Mouse (Mus musculus): ENCODE data around the gene Fbxo6. TPM values are rescaled to one million over a fixed set of nuclear protein-coding genes. Genes with fewer than 3 reads are reported as not detected.
"Not testable (repeated sequence)": the region's sequence is repeated elsewhere in the genome, so short reads cannot be mapped to it uniquely, and the experiment has no call there.

Gene Fbxo6
- polyA plus RNA-seq, 1 experiment, result 54.4 TPM

DNA sequence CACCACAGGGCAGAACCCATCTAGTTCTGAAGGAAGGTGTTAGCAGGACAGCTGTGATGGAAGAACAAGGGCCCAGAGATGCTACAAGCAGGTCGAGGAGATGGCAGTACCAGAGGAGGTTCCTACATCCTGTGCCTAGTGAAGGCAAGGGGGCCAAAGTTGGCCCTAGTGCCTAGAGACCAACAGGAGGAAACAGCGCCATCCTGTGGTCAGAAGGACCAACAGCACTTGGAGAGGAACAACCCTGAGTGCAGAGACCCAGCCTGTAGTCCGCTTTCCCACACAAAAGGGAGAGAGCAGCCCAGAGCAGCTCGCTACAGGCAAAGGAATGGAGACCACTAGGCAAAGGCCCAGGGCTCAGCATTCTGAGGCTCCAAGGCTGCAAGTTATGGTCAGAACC is 33.9 kb upstream of the Fbxo6 start:
- TF ChIP-seq MYOD1 (IDR thresholded peaks at IDR 0.05; ENCODE audit: control insufficient read depth, insufficient read length, low read depth) (no peak), CTCF (IDR thresholded peaks at IDR 0.05; ENCODE audit: control insufficient read depth, insufficient read depth, insufficient read length) (no peak), MAX (IDR thresholded peaks at IDR 0.05) (no peak), MYOG (IDR thresholded peaks at IDR 0.05; ENCODE audit: control insufficient read depth, extremely low read depth, insufficient read length) (no peak), USF1 (IDR thresholded peaks at IDR 0.05; ENCODE audit: low read depth) (no peak), CEBPB (IDR thresholded peaks at IDR 0.05; ENCODE audit: low read depth) (no peak), FOSL1 (IDR thresholded peaks at IDR 0.05; ENCODE audit: insufficient read depth, low read length, poor library complexity, severe bottlenecking) (no peak)
- no peaks in the 10 kb centered on the region for H3K36me3 ChIP-seq (ENCODE audit: control insufficient read depth, insufficient read depth)
- peaks cover 10% of the 10 kb centered on the region for H3K27me3 ChIP-seq (ENCODE audit: control insufficient read depth, insufficient read depth, insufficient read length)
- no peaks in the 10 kb centered on the region for H3K79me2 ChIP-seq (ENCODE audit: control insufficient read depth, insufficient read depth)
- H3K4me3 ChIP-seq (ENCODE audit: insufficient read depth, poor library complexity, severe bottlenecking), result no peak overlapping the region
- H3ac ChIP-seq (ENCODE audit: control insufficient read depth, insufficient read length, low read depth), result no peak overlapping the region
- no peaks in the 10 kb centered on the region for H3K79me3 ChIP-seq (ENCODE audit: low read depth)

DNA sequence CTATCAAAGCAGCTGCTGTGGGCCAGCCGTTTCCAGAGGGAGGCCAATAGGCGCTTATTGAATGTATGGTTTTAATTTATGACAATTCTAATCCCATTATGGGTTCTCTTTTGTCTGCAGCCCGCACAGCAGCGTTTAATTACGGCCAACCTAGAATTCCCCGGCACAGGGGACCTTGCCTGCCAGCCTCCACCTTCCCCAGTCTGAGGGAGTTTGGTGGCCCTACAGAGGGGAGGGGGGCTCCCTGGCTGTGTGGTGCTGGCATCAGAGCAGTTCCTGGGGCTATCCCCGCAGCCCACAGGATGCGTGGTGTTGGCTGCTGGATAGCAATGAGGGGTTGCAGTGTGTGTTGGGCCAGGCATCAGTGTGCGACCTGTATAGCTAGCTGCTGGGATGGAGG is 32.6 kb upstream of the Fbxo6 start:
- Histone ChIP-seq H3K4me3 (ENCODE audit: insufficient read depth, poor library complexity, severe bottlenecking) (no peak overlapping the region), H3K36me3 (ENCODE audit: control insufficient read depth, insufficient read depth) (no peaks in the 10 kb centered on the region), H3K27me3 (ENCODE audit: control insufficient read depth, insufficient read depth, insufficient read length) (peaks cover 10% of the 10 kb centered on the region), H3K79me2 (ENCODE audit: control insufficient read depth, insufficient read depth) (no peaks in the 10 kb centered on the region), H3K79me3 (ENCODE audit: low read depth) (no peaks in the 10 kb centered on the region), H3ac (ENCODE audit: control insufficient read depth, insufficient read length, low read depth) (no peak overlapping the region)
- TF ChIP-seq CTCF (IDR thresholded peaks at IDR 0.05; ENCODE audit: control insufficient read depth, insufficient read depth, insufficient read length), result no peak
- no peak for TF ChIP-seq MYOG (IDR thresholded peaks at IDR 0.05; ENCODE audit: control insufficient read depth, extremely low read depth, insufficient read length)
- no peak for TF ChIP-seq USF1 (IDR thresholded peaks at IDR 0.05; ENCODE audit: low read depth)
- no peak for TF ChIP-seq FOSL1 (IDR thresholded peaks at IDR 0.05; ENCODE audit: insufficient read depth, low read length, poor library complexity, severe bottlenecking)
- TF ChIP-seq CEBPB (IDR thresholded peaks at IDR 0.05; ENCODE audit: low read depth), result no peak
- TF ChIP-seq MYOD1 (IDR thresholded peaks at IDR 0.05; ENCODE audit: control insufficient read depth, insufficient read length, low read depth), result no peak
- TF ChIP-seq MAX (IDR thresholded peaks at IDR 0.05), result no peak

DNA sequence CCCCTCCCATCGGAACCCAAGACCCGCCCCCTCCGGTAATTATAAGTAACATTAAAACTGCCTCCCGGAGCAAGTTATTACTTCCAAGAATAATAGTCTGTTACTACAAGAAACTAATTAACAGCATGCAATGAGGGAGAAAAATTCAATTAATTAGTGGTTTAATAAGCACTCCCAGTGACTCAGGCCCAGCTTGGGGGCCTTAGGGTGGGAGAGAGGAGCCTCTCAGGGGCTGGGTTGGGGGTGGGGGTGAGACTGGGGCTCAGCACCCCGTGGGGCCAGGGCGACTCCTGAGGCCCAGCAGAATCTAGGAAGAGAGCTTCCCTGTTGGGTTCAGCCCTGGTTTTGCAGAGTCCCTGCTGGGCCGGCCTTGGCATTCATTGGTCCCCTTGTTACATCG is 30.4 kb upstream of the Fbxo6 start:
- Histone ChIP-seq H3K4me3 (ENCODE audit: insufficient read depth, poor library complexity, severe bottlenecking) (no peak overlapping the region), H3K36me3 (ENCODE audit: control insufficient read depth, insufficient read depth) (no peaks in the 10 kb centered on the region), H3K79me2 (ENCODE audit: control insufficient read depth, insufficient read depth) (no peaks in the 10 kb centered on the region), H3K79me3 (ENCODE audit: low read depth) (no peaks in the 10 kb centered on the region), H3ac (ENCODE audit: control insufficient read depth, insufficient read length, low read depth) (no peak overlapping the region), H3K27me3 (ENCODE audit: control insufficient read depth, insufficient read depth, insufficient read length) (peaks cover 27% of the 10 kb centered on the region)
- no peak for TF ChIP-seq MYOD1 (IDR thresholded peaks at IDR 0.05; ENCODE audit: control insufficient read depth, insufficient read length, low read depth)
- TF ChIP-seq MYOG (IDR thresholded peaks at IDR 0.05; ENCODE audit: control insufficient read depth, extremely low read depth, insufficient read length), result no peak
- TF ChIP-seq MAX (IDR thresholded peaks at IDR 0.05), result no peak
- no peak for TF ChIP-seq FOSL1 (IDR thresholded peaks at IDR 0.05; ENCODE audit: insufficient read depth, low read length, poor library complexity, severe bottlenecking)
- no peak for TF ChIP-seq CTCF (IDR thresholded peaks at IDR 0.05; ENCODE audit: control insufficient read depth, insufficient read depth, insufficient read length)
- TF ChIP-seq USF1 (IDR thresholded peaks at IDR 0.05; ENCODE audit: low read depth), result no peak
- no peak for TF ChIP-seq CEBPB (IDR thresholded peaks at IDR 0.05; ENCODE audit: low read depth)

DNA sequence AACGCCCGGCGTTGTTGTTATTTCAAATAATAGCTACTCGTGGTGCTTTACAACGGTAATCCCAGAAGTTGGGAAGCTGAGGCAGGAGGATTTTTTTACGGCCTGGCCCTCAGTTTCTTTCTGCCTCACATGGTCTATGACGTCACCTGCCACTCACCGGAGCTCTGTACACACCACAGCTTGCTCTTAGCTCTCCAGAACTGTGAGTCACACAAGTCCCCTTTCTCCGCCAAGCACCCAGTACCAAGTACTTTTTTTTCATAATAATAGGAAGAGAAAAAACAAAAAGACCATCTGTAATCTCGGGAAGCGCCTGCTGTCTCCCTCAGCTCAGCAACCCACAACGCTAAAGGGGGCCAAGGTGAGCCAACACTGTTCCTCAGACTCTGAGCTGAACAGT is 29.5 kb upstream of the Fbxo6 start:
- Histone ChIP-seq H3K79me3 (ENCODE audit: low read depth) (no peaks in the 10 kb centered on the region), H3K27me3 (ENCODE audit: control insufficient read depth, insufficient read depth, insufficient read length) (peaks cover 33% of the 10 kb centered on the region), H3K36me3 (ENCODE audit: control insufficient read depth, insufficient read depth) (no peaks in the 10 kb centered on the region), H3K79me2 (ENCODE audit: control insufficient read depth, insufficient read depth) (no peaks in the 10 kb centered on the region), H3K4me3 (ENCODE audit: insufficient read depth, poor library complexity, severe bottlenecking) (no peak overlapping the region), H3ac (ENCODE audit: control insufficient read depth, insufficient read length, low read depth) (no peak overlapping the region)
- TF ChIP-seq USF1 (IDR thresholded peaks at IDR 0.05; ENCODE audit: low read depth) (peak; percentile 21), CTCF (IDR thresholded peaks at IDR 0.05; ENCODE audit: control insufficient read depth, insufficient read depth, insufficient read length) (no peak)

DNA sequence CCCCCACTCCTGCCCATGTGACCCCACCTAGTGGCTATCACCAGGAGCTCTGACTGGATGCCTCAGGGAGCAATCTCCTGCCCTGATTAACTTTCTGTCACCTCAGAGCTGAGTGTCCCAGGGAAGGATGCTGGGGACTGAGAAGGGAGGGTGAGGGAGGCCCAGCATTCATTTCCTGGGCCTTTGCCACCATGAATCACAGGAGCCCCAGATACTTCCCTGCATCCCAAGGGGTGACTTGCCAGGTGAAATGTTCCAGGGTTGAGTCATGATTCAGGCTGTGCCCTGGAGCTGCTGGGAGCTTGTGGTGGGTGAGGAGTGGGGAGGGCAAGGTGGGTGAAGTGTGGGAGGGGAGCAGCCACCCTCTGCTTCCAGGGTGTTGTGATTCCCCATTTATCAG is 25.8 kb upstream of the Fbxo6 start:
- no peak overlapping the region for H3ac ChIP-seq (ENCODE audit: control insufficient read depth, insufficient read length, low read depth)
- no peak overlapping the region for H3K4me3 ChIP-seq (ENCODE audit: insufficient read depth, poor library complexity, severe bottlenecking)
- H3K79me2 ChIP-seq (ENCODE audit: control insufficient read depth, insufficient read depth), result no peaks in the 10 kb centered on the region
- TF ChIP-seq MYOG (IDR thresholded peaks at IDR 0.05; ENCODE audit: control insufficient read depth, extremely low read depth, insufficient read length), result no peak
- no peak for TF ChIP-seq CEBPB (IDR thresholded peaks at IDR 0.05; ENCODE audit: low read depth)
- no peak for TF ChIP-seq MAX (IDR thresholded peaks at IDR 0.05)
- no peak for TF ChIP-seq CTCF (IDR thresholded peaks at IDR 0.05; ENCODE audit: control insufficient read depth, insufficient read depth, insufficient read length)
- no peaks in the 10 kb centered on the region for H3K36me3 ChIP-seq (ENCODE audit: control insufficient read depth, insufficient read depth)
- peaks cover 60% of the 10 kb centered on the region for H3K27me3 ChIP-seq (ENCODE audit: control insufficient read depth, insufficient read depth, insufficient read length)
- no peaks in the 10 kb centered on the region for H3K79me3 ChIP-seq (ENCODE audit: low read depth)

DNA sequence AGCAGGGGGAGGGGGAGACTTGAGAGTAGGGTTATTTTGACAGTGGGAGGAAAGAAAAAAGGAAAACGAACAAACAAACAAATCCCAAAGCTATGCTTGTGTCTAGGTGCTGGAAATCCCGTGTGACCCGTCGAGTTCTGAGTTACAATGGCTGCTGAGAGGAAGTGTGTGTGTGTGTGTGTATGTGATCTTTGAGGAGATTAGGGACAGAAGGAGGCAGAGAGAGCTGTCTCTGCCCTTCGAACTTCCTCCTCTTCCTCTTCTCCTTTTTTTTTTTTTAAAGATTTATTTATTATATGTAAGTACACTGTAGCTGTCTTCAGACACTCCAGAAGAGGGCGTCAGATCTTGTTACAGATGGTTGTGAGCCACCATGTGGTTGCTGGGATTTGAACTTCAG is 24.7 kb upstream of the Fbxo6 start:
- not testable (repeated sequence) for H3K36me3 ChIP-seq (ENCODE audit: control insufficient read depth, insufficient read depth); H3K4me3 ChIP-seq (ENCODE audit: insufficient read depth, poor library complexity, severe bottlenecking); H3ac ChIP-seq (ENCODE audit: control insufficient read depth, insufficient read length, low read depth); H3K79me2 ChIP-seq (ENCODE audit: control insufficient read depth, insufficient read depth); H3K79me3 ChIP-seq (ENCODE audit: low read depth)
- H3K27me3 ChIP-seq (ENCODE audit: control insufficient read depth, insufficient read depth, insufficient read length), result peaks cover 66% of the 10 kb centered on the region
